Mouse (Mus musculus): Measurements from ENCODE around the gene Pygo2. TPM values are rescaled to one million over a fixed set of nuclear protein-coding genes. Genes with fewer than 3 reads are reported as not detected.
A peak's percentile ranks its signal among the peaks of the same experiment; 100 is the strongest.
"Not testable (repeated sequence)": the region's sequence is repeated elsewhere in the genome, so short reads cannot be mapped to it uniquely, and the experiment has no call there.

Gene Pygo2
- polyA plus RNA-seq, 1 experiment from 2014 or later, result 19.4 TPM

- Histone ChIP-seq H3K4me1 (ENCODE audit: insufficient read depth, low read depth, low read length) (peaks cover 13% of the 10 kb centered on the region; the same call in 1 of the 2 replicates), H3K9me3 (ENCODE audit: low read length) (no peaks in the 10 kb centered on the region), H3K4me2 (replicated peaks; ENCODE audit: low read depth, low read length) (no peak overlapping the region), H3K9ac (replicated peaks; ENCODE audit: low read depth) (no peak overlapping the region), H3K36me3 (ENCODE audit: insufficient read depth, low read length) (peaks cover 25% of the 10 kb centered on the region), H3K27ac (ENCODE audit: low read length) (no peak overlapping the region), H3K4me3 (ENCODE audit: low read depth, low read length) (no peak overlapping the region), H3K27me3 (replicated peaks; ENCODE audit: insufficient read depth, low read length) (no peaks in the 10 kb centered on the region)
- DNase-seq (ENCODE audit: low spot score), result no peak
- TF ChIP-seq EP300 (IDR thresholded peaks at IDR 0.05) (no peak), CTCF (IDR thresholded peaks at IDR 0.05) (no peak)
- WGBS, result 84% methylated on average over 4 of the region's 4 CpGs
- ATAC-seq, result no peak
Measured at GRCm38 (mm10) chr3:89425876-89426275, 4.1 kb upstream of the Pygo2 start.

GRCm38 (mm10) chr3:89429021-89429420 is 993 bp upstream of the Pygo2 start:
- DNase-seq (ENCODE audit: low spot score); H3K4me2 ChIP-seq (replicated peaks; ENCODE audit: low read depth, low read length); H3K9ac ChIP-seq (replicated peaks; ENCODE audit: low read depth); H3K9me3 ChIP-seq (ENCODE audit: low read length); H3K4me1 ChIP-seq (ENCODE audit: insufficient read depth, low read depth, low read length); H3K4me3 ChIP-seq (ENCODE audit: low read depth, low read length); H3K27ac ChIP-seq (ENCODE audit: low read length); ATAC-seq; H3K27me3 ChIP-seq (replicated peaks; ENCODE audit: insufficient read depth, low read length): not testable (repeated sequence)
- peaks cover 30% of the 10 kb centered on the region for H3K36me3 ChIP-seq (ENCODE audit: insufficient read depth, low read length)
- 93% methylated on average over 7 of the region's 7 CpGs for WGBS

DNA sequence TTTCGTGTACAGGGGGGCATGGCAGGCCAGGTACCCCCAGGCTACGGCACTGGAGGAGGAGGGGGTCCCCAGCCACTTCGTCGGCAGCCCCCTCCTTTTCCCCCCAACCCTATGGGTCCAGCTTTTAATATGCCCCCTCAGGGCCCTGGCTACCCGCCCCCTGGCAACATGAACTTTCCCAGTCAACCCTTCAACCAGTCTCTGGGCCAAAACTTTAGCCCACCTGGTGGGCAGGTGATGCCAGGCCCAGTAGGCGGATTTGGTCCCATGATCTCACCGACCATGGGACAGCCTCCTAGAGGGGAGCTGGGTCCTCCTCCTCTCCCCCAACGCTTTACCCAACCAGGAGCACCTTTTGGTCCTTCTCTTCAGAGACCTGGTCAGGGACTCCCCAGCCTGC is 2.6 kb downstream of the Pygo2 start:
- peaks cover 17% of the 10 kb centered on the region for H3K4me1 ChIP-seq (ENCODE audit: insufficient read depth, low read depth, low read length)

DNA sequence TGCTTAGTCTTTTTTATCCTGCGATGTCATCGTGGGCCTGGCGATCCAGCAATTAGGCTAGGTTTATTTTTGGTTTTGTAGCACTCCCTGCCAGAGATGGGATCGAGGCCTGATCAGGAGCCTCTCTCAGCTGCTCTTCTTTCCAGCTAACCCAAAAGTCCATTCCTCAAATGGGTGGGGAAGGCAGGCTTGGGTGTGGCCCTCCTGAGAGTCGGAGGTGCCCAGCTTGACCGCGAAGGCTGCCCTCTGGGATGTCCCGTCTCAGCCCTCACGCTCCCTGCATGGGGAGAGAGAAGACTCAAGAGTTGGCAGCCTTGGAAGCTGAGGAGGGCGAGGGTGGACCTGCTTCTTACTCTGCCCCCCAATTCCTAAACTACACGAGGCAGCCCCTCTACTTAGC is 4.5 kb downstream of the Pygo2 start:
- H3K27ac ChIP-seq (ENCODE audit: low read length), result no peak overlapping the region
- H3K27me3 ChIP-seq (replicated peaks; ENCODE audit: insufficient read depth, low read length), result no peaks in the 10 kb centered on the region
- H3K9me3 ChIP-seq (ENCODE audit: low read length), result no peaks in the 10 kb centered on the region
- no peak overlapping the region for H3K4me2 ChIP-seq (replicated peaks; ENCODE audit: low read depth, low read length)
- H3K36me3 ChIP-seq (ENCODE audit: insufficient read depth, low read length), result peaks cover 14% of the 10 kb centered on the region; the same call in 1 of the 2 replicates
- WGBS, result 71% methylated on average over 11 of the region's 11 CpGs
- H3K4me3 ChIP-seq (ENCODE audit: low read depth, low read length), result no peak overlapping the region
- ATAC-seq, result no peak
- peaks cover 17% of the 10 kb centered on the region for H3K4me1 ChIP-seq (ENCODE audit: insufficient read depth, low read depth, low read length)
- TF ChIP-seq CTCF (IDR thresholded peaks at IDR 0.05), result no peak
- TF ChIP-seq EP300 (IDR thresholded peaks at IDR 0.05), result no peak
- no peak for DNase-seq (ENCODE audit: low spot score)
- no peak overlapping the region for H3K9ac ChIP-seq (replicated peaks; ENCODE audit: low read depth)

More for the DNA sequence above, 2.6 kb downstream of the Pygo2 start:
- Histone ChIP-seq H3K36me3 (ENCODE audit: insufficient read depth, low read length) (peaks cover 19% of the 10 kb centered on the region; the same call in 1 of the 2 replicates), H3K4me3 (ENCODE audit: low read depth, low read length) (no peak overlapping the region), H3K27me3 (replicated peaks; ENCODE audit: insufficient read depth, low read length) (no peaks in the 10 kb centered on the region), H3K9ac (replicated peaks; ENCODE audit: low read depth) (no peak overlapping the region), H3K4me2 (replicated peaks; ENCODE audit: low read depth, low read length) (no peak overlapping the region), H3K9me3 (ENCODE audit: low read length) (no peaks in the 10 kb centered on the region), H3K27ac (ENCODE audit: low read length) (no peak overlapping the region)
- no peak for TF ChIP-seq EP300 (IDR thresholded peaks at IDR 0.05)
- no peak for TF ChIP-seq CTCF (IDR thresholded peaks at IDR 0.05)
- DNase-seq (ENCODE audit: low spot score) (no peak), ATAC-seq (no peak)
- 93% methylated on average over 8 of the region's 8 CpGs for WGBS

DNA sequence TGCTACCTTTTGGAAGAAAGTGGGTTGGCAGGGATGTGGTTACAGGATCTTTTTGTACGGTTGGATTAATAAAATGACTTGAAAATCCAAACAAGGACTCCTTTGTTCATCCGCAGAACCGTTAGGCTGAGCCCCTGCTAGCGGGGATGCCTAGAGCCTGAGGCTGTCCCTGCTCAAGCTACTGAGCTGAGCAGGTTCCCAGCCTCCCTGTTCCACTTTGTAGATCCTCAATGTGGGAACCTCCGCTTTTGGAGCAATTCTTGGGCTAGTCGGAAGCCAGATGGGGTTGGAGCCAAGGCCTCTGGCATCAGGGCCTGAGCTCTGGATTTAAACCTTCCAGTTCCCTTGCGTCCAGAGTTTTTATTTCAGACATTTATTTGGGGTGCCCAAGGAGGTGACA is 5.0 kb downstream of the Pygo2 start:
- no peaks in the 10 kb centered on the region for H3K27me3 ChIP-seq (replicated peaks; ENCODE audit: insufficient read depth, low read length)
- H3K4me1 ChIP-seq (ENCODE audit: insufficient read depth, low read depth, low read length), result peaks cover 17% of the 10 kb centered on the region
- no peak overlapping the region for H3K9ac ChIP-seq (replicated peaks; ENCODE audit: low read depth)
- 76% methylated on average over 7 of the region's 7 CpGs for WGBS
- H3K4me2 ChIP-seq (replicated peaks; ENCODE audit: low read depth, low read length), result no peak overlapping the region
- no peak for TF ChIP-seq EP300 (IDR thresholded peaks at IDR 0.05)
- peaks cover 14% of the 10 kb centered on the region; the same call in 1 of the 2 replicates for H3K36me3 ChIP-seq (ENCODE audit: insufficient read depth, low read length)
- no peaks in the 10 kb centered on the region for H3K9me3 ChIP-seq (ENCODE audit: low read length)
- no peak for DNase-seq (ENCODE audit: low spot score)
- no peak overlapping the region for H3K27ac ChIP-seq (ENCODE audit: low read length)
- H3K4me3 ChIP-seq (ENCODE audit: low read depth, low read length), result no peak overlapping the region
- no peak for ATAC-seq

DNA sequence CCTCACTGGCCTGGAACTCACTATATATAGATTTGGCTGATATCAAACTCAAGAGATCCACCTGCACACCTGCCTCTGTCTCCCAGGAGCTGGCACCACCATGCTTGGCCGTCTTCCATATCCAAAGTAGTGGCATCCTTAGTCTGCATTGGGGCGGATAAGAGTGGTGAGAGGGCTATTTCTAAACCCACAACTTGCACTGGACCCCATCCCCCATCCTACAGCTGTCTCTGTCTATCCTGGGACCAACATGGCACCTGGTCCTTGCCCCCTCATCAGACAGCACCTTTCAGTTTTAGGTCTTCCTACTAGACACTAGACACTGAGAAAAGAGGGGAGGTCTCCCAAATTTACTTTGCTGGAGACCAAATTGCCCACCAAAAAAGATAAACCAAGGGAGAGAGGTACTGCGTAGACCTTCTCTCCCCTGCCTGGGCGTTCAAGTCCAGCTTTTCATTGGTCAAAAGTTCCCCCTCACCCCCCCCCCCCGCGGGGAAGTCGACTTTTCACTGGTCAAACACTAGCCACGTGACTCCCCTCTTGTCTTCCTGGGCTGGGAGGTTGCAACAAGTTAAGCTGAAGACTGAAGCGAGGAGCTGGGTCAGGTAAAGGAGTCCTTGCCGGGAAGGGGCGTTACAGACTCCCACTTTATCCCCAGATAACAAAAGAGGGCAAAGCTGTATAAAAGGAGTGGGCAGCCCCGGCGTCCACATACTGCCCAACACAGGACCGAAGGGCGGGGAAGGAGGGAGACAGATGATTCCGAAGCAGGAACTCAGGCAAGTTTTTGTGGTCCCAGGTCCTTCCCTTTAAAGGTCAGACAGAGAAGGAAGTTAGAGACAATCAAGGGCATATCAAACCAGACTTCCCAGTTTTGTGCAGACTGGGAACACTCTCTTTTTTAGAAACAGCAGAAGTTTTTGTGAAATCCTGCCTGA is 6.4 kb downstream of the Pygo2 start, which contains the start of gene Pbxip1:
TSS of gene Pbxip1 (plus strand) at position 531 of the 938 bp plus-strand sequence.
- DNase-seq (ENCODE audit: low spot score) (peak; percentile 96), ATAC-seq (peak; percentile 91)
- TF ChIP-seq EP300 (IDR thresholded peaks at IDR 0.05) (no peak), CTCF (IDR thresholded peaks at IDR 0.05) (no peak)
- peak within 1 kb of the TSS; percentile 63 for H3K4me2 ChIP-seq (replicated peaks; ENCODE audit: low read depth, low read length)
- 6% methylated on average over 16 of the region's 16 CpGs for WGBS
- H3K4me3 ChIP-seq (ENCODE audit: low read depth, low read length), result peak within 1 kb of the TSS; percentile 44
- peaks cover 10% of the 10 kb centered on the region for H3K4me1 ChIP-seq (ENCODE audit: insufficient read depth, low read depth, low read length)
- peaks cover 14% of the 10 kb centered on the region for H3K36me3 ChIP-seq (ENCODE audit: insufficient read depth, low read length)
- peak within 1 kb of the TSS; percentile 45 for H3K9ac ChIP-seq (replicated peaks; ENCODE audit: low read depth)
- H3K27me3 ChIP-seq (replicated peaks; ENCODE audit: insufficient read depth, low read length), result no peaks in the 10 kb centered on the region
- peak within 1 kb of the TSS; percentile 84 for H3K27ac ChIP-seq (ENCODE audit: low read length)
- no peaks in the 10 kb centered on the region for H3K9me3 ChIP-seq (ENCODE audit: low read length)
